In genomic region chr15:81008689-81009123, GRCm38 (mm10) we compare ENCODE assay signal across 8 mouse cellular contexts. TPM values are rescaled to one million over a fixed set of nuclear protein-coding genes. Genes with fewer than 3 reads are reported as not detected.
DNase-seq lines count a peak whose midpoint lies in the region; ATAC-seq and TF ChIP-seq lines count a peak whose summit lies in the region.

No protein-coding gene starts in this region.

- H3K4me3 ChIP-seq in kidney, adult 2 months (ENCODE audit: insufficient read depth, low read depth, low read length), result no peak overlapping the region
- no peak overlapping the region for H3K4me3 ChIP-seq in liver, postnatal 0 days (ENCODE audit: low read depth, low read length)
- H3K4me3 ChIP-seq in midbrain, embryonic 16.5 days (ENCODE audit: low read depth, low read length), result no peak overlapping the region

- H3K27ac ChIP-seq in kidney, adult 2 months (ENCODE audit: insufficient read depth, low read depth, low read length), result no peak overlapping the region
- H3K27ac ChIP-seq in liver, postnatal 0 days (ENCODE audit: low read depth), result no peak overlapping the region
- no peak overlapping the region for H3K27ac ChIP-seq in midbrain, embryonic 16.5 days (ENCODE audit: low read length)

- 67% methylated on average over 10 of the region's 10 CpGs for WGBS in kidney, adult 2 months
- 67% methylated on average over 10 of the region's 10 CpGs for WGBS in liver, postnatal 0 days (ENCODE audit: insufficient replicate concordance)
- WGBS in midbrain, embryonic 16.5 days, result 65% methylated on average over 10 of the region's 10 CpGs

- peak; percentile 33 for DNase-seq in kidney, adult 2 months
- no peak for DNase-seq in kidney, adult 8-10 months
- DNase-seq in CD4-positive helper T cell, adult 2 months (ENCODE audit: low read depth, low spot score), result peak; percentile 32
- DNase-seq in T-cell, adult 2 months (ENCODE audit: low spot score), result peak; percentile 24
- DNase-seq in liver, postnatal 0 days, result peak; percentile 42
- DNase-seq in urinary bladder, adult 18-20 months (ENCODE audit: low spot score in 2 of 2), result no peak
- DNase-seq in adrenal gland, postnatal 25 days, result no peak

- H3K9ac ChIP-seq in liver, postnatal 0 days (replicated peaks), result no peak overlapping the region
- no peak overlapping the region for H3K9ac ChIP-seq in midbrain, embryonic 16.5 days (ENCODE audit: low read depth, low read length)

- TF ChIP-seq EP300 in liver, postnatal 0 days (IDR thresholded peaks at IDR 0.05; ENCODE audit: low read depth), result no peak

- H3K4me1 ChIP-seq in kidney, adult 2 months (ENCODE audit: control insufficient read depth, insufficient read depth, low read length), result no peaks in the 10 kb centered on the region
- no peaks in the 10 kb centered on the region for H3K4me1 ChIP-seq in liver, postnatal 0 days (ENCODE audit: insufficient read depth)
- H3K4me1 ChIP-seq in midbrain, embryonic 16.5 days (ENCODE audit: control insufficient read depth, insufficient read depth, low read length), result no peaks in the 10 kb centered on the region

- TF ChIP-seq POLR2A in kidney, adult 2 months (IDR thresholded peaks at IDR 0.05; ENCODE audit: low read depth, low read length), result no peak

- H3K9me3 ChIP-seq in liver, postnatal 0 days (ENCODE audit: low read length), result no peaks in the 10 kb centered on the region
- no peaks in the 10 kb centered on the region for H3K9me3 ChIP-seq in midbrain, embryonic 16.5 days (replicated peaks; ENCODE audit: control insufficient read depth, low read length, poor library complexity, severe bottlenecking)

- no peaks in the 10 kb centered on the region for H3K27me3 ChIP-seq in kidney, adult 2 months (replicated peaks; ENCODE audit: control insufficient read depth, insufficient read depth, low read length)
- no peaks in the 10 kb centered on the region for H3K27me3 ChIP-seq in liver, postnatal 0 days (ENCODE audit: insufficient read depth, low read length)
- H3K27me3 ChIP-seq in midbrain, embryonic 16.5 days (ENCODE audit: control insufficient read depth, insufficient read depth, low read depth, low read length), result no peaks in the 10 kb centered on the region

- ATAC-seq in liver, postnatal 0 days, result no peak
- ATAC-seq in midbrain, embryonic 16.5 days, result no peak

- peak; percentile 53 for TF ChIP-seq CTCF in kidney, adult 2 months (conservative IDR thresholded peaks at IDR 0.05; ENCODE audit: insufficient read depth, insufficient read length, low read depth, low read length)
- TF ChIP-seq CTCF in liver, postnatal 0 days (IDR thresholded peaks at IDR 0.05; ENCODE audit: low read depth), result peak; percentile 71

- no peaks in the 10 kb centered on the region for H3K36me3 ChIP-seq in kidney, adult 2 months (ENCODE audit: control insufficient read depth, insufficient read depth, low read length)
- peaks cover 29% of the 10 kb centered on the region for H3K36me3 ChIP-seq in liver, postnatal 0 days (replicated peaks; ENCODE audit: insufficient read depth, low read length)
- peaks cover 37% of the 10 kb centered on the region for H3K36me3 ChIP-seq in midbrain, embryonic 16.5 days (ENCODE audit: control insufficient read depth, insufficient read depth, low read length)

- H3K4me2 ChIP-seq in liver, postnatal 0 days (ENCODE audit: low read depth, low read length), result no peak overlapping the region
- no peak overlapping the region for H3K4me2 ChIP-seq in midbrain, embryonic 16.5 days (ENCODE audit: low read length)

RNA-seq across cellular contexts. Expression of gene Sgsm3, which starts 31.1 kb away (rescaled TPM):
- 20.0 and 25.1 TPM in 2 replicates for polyA plus RNA-seq in kidney, adult 2 months (2012; rRNA removed)
- 5.4 and 7.5 TPM in 2 replicates for polyA plus RNA-seq in liver, postnatal 0 days (2015; fragmentation: Nextera tagmentation; extraction: Ambion mirVana)
- 74.3 and 84.5 TPM in 2 replicates for polyA plus RNA-seq in midbrain, embryonic 16.5 days (2015; fragmentation: Nextera tagmentation; extraction: Ambion mirVana)
- 19.6 and 22.3 TPM in 2 replicates for total RNA-seq in adrenal gland, postnatal 25 days (2021)

Comparison
In these comparisons a context has a peak if more than half of its experiments do, and no peak if none do; other contexts are left out.
1. DNase-seq: peak in kidney, adult 2 months (single experiment), CD4-positive helper T cell, adult 2 months (single experiment), T-cell, adult 2 months (single experiment) and liver, postnatal 0 days (single experiment); none in kidney, adult 8-10 months (0 of 2), urinary bladder, adult 18-20 months (0 of 2) and adrenal gland, postnatal 25 days (single experiment).